Comparison of ENCODE assay signal across 8 mouse cellular contexts in the genomic region with DNA sequence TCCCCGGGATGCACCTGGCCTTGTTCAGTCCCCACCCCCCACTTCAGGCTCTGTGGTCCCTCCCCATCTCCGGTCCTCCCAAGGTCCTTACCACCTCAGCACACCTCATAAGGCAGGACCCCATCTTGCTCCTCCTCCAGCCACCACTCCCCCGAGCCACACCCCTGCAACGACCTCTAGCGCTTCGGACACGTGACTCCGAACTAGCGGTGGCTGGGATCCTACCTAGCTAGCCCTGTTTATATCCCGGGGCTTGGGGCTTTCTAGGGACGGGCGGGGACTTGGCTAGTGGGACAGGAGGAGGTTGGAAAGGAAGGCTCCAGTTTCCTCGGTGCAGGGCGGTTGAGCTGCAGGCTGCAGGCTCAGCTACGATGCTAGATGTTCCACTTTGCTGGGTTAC. TPM values are rescaled to one million over a fixed set of nuclear protein-coding genes. Genes with fewer than 3 reads are reported as not detected.
DNase-seq lines count a peak whose midpoint lies in the region; ATAC-seq and TF ChIP-seq lines count a peak whose summit lies in the region.

No protein-coding gene starts in this region.

- intact Hi-C loops in heart, adult 2 months (cut with DNase I) = no loop called here
- intact Hi-C loops in left cerebral cortex, postnatal 25 days (cut with DNase I) = loop anchor here (10.0 kb wide), 1 partner anchor 237 kb away; no protein-coding TSS in a partner anchor

- H3K27me3 ChIP-seq in heart, embryonic 10.5 days (ENCODE audit: insufficient read depth, poor library complexity, severe bottlenecking) = peaks cover 10% of the 10 kb centered on the region
- H3K27me3 ChIP-seq in heart, adult 2 months (ENCODE audit: control insufficient read depth, insufficient read depth, low read length) = no peaks in the 10 kb centered on the region
- peaks cover 10% of the 10 kb centered on the region; the same call in 1 of the 2 replicates for H3K27me3 ChIP-seq in hindbrain, embryonic 14.5 days (ENCODE audit: control insufficient read depth, insufficient read depth, low read length)
- H3K27me3 ChIP-seq in liver, embryonic 16.5 days (ENCODE audit: control insufficient read depth, insufficient read depth, low read depth, low read length) = peaks cover 8% of the 10 kb centered on the region

- ATAC-seq in hindbrain, embryonic 14.5 days (ENCODE audit: low FRiP score) = no peak
- peak; percentile 43; the same call in 1 of the 2 replicates for ATAC-seq in liver, embryonic 16.5 days (ENCODE audit: low read depth)

- H3K4me2 ChIP-seq in hindbrain, embryonic 14.5 days (replicated peaks) = peak overlapping the region; percentile 39
- H3K4me2 ChIP-seq in liver, embryonic 16.5 days (ENCODE audit: low read depth, low read length) = peak overlapping the region; percentile 39

- no peak overlapping the region for H3K9ac ChIP-seq in heart, adult 2 months (ENCODE audit: low read depth, low read length)
- peak overlapping the region; percentile 31; the same call in 1 of the 2 replicates for H3K9ac ChIP-seq in hindbrain, embryonic 14.5 days
- H3K9ac ChIP-seq in liver, embryonic 16.5 days (ENCODE audit: low read depth, low read length) = 0 out of 2 replicates have a peak overlapping the region, but pooled peaks have one; percentile 20

- H3K4me1 ChIP-seq in heart, embryonic 10.5 days = peaks cover 7% of the 10 kb centered on the region
- no peaks in the 10 kb centered on the region; the same call in 1 of the 2 replicates for H3K4me1 ChIP-seq in heart, adult 2 months (ENCODE audit: control insufficient read depth, insufficient read depth, low read length)
- no peaks in the 10 kb centered on the region for H3K4me1 ChIP-seq in hindbrain, embryonic 14.5 days (replicated peaks; ENCODE audit: control insufficient read depth, insufficient read depth, low read length)
- peaks cover 10% of the 10 kb centered on the region for H3K4me1 ChIP-seq in liver, embryonic 16.5 days (ENCODE audit: control insufficient read depth, low read depth, low read length)

- peak overlapping the region; percentile 56; the same call in 1 of the 2 replicates for H3K27ac ChIP-seq in heart, embryonic 10.5 days
- no peak overlapping the region for H3K27ac ChIP-seq in heart, adult 2 months
- no peak overlapping the region for H3K27ac ChIP-seq in hindbrain, embryonic 14.5 days
- no peak overlapping the region for H3K27ac ChIP-seq in liver, embryonic 16.5 days (ENCODE audit: low read length)

- no peak for TF ChIP-seq CTCF in heart, adult 2 months (IDR thresholded peaks at IDR 0.05)

- 3% methylated on average over 15 of the region's 15 CpGs for WGBS in heart, embryonic 10.5 days
- 28% methylated on average over 15 of the region's 15 CpGs for WGBS in heart, adult 2 months
- 7% methylated on average over 15 of the region's 15 CpGs for WGBS in hindbrain, embryonic 14.5 days
- 15% methylated on average over 15 of the region's 15 CpGs for WGBS in liver, embryonic 16.5 days (ENCODE audit: insufficient replicate concordance)

- peaks cover 11% of the 10 kb centered on the region for H3K36me3 ChIP-seq in heart, embryonic 10.5 days
- H3K36me3 ChIP-seq in heart, adult 2 months (ENCODE audit: control insufficient read depth, insufficient read depth, low read length) = no peaks in the 10 kb centered on the region; the same call in 1 of the 2 replicates
- H3K36me3 ChIP-seq in hindbrain, embryonic 14.5 days (replicated peaks; ENCODE audit: control insufficient read depth, insufficient read depth) = no peaks in the 10 kb centered on the region
- H3K36me3 ChIP-seq in liver, embryonic 16.5 days (ENCODE audit: control insufficient read depth, insufficient read depth) = no peaks in the 10 kb centered on the region

- TF ChIP-seq POLR2A in heart, adult 2 months (IDR thresholded peaks at IDR 0.05; ENCODE audit: insufficient read depth, low read depth, low read length) = no peak

- TF ChIP-seq EP300 in heart, adult 2 months (IDR thresholded peaks at IDR 0.05; ENCODE audit: insufficient read depth, low read depth, low read length) = no peak

- H3K9me3 ChIP-seq in heart, embryonic 10.5 days = no peaks in the 10 kb centered on the region
- H3K9me3 ChIP-seq in hindbrain, embryonic 14.5 days (ENCODE audit: control insufficient read depth, low read length) = no peaks in the 10 kb centered on the region
- no peaks in the 10 kb centered on the region for H3K9me3 ChIP-seq in liver, embryonic 16.5 days (replicated peaks; ENCODE audit: control insufficient read depth, low read length)

- peak; percentile 79 for DNase-seq in heart, embryonic 10.5 days (ENCODE audit: low spot score)
- DNase-seq in heart, adult 2 months = no peak
- peak; percentile 61 for DNase-seq in adrenal gland, postnatal 10 days
- no peak for DNase-seq in hindbrain, embryonic 14.5 days (ENCODE audit: low spot score)
- peak; percentile 30 for DNase-seq in testis, postnatal 14 days (ENCODE audit: low spot score)
- no peak for DNase-seq in left cerebral cortex, postnatal 25 days (ENCODE audit: low spot score in 2 of 2)
- DNase-seq in spleen, postnatal 14 days (ENCODE audit: low spot score in 2 of 2) = no peak

- peak overlapping the region; percentile 52 for H3K4me3 ChIP-seq in heart, embryonic 10.5 days
- H3K4me3 ChIP-seq in heart, adult 2 months = no peak overlapping the region
- H3K4me3 ChIP-seq in hindbrain, embryonic 14.5 days (replicated peaks; ENCODE audit: low read length) = no peak overlapping the region
- H3K4me3 ChIP-seq in liver, embryonic 16.5 days (ENCODE audit: low read depth, low read length) = no peak overlapping the region

- H3K79me2 ChIP-seq in heart, adult 2 months (replicated peaks; ENCODE audit: control insufficient read depth, insufficient read depth, low read length) = no peaks in the 10 kb centered on the region

RNA-seq across cellular contexts. Expression of a gene that starts 7.2 kb away (rescaled TPM):
- polyA plus RNA-seq in heart, embryonic 10.5 days (2016; fragmentation: Nextera tagmentation; extraction: Ambion mirVana) = 3.9 and 4.4 TPM in 2 replicates
- 10 to 100 TPM; 11.2 to 12.6 TPM for total RNA-seq in heart, adult 2 months (2021)
- 17.5 and 20.3 TPM in 2 replicates for polyA plus RNA-seq in heart, adult 2 months (2012; rRNA removed)
- 10 to 100 TPM; 16.2 to 17.2 TPM for total RNA-seq in adrenal gland, postnatal 10 days (2021)
- polyA plus RNA-seq in hindbrain, embryonic 14.5 days (2014; fragmentation: Nextera tagmentation; extraction: Ambion mirVana) = 6.9 and 7.7 TPM in 2 replicates
- polyA plus RNA-seq in liver, embryonic 16.5 days (2015; fragmentation: Nextera tagmentation; extraction: Ambion mirVana) = 2.6 and 3.0 TPM in 2 replicates
- total RNA-seq in left cerebral cortex, postnatal 25 days (2021) = 1 to 10 TPM; 5.1 to 6.3 TPM

RNA-seq across cellular contexts. Expression of a gene that starts 10.3 kb away (rescaled TPM):
- polyA plus RNA-seq in heart, embryonic 10.5 days (2016; fragmentation: Nextera tagmentation; extraction: Ambion mirVana) = 31.8 and 45.4 TPM in 2 replicates
- 1 to 10 TPM; 8.6 to 9.4 TPM for total RNA-seq in heart, adult 2 months (2021)
- polyA plus RNA-seq in heart, adult 2 months (2012; rRNA removed) = 7.9 and 10.8 TPM in 2 replicates
- 10 to 100 TPM; 24.3 to 26.3 TPM for total RNA-seq in adrenal gland, postnatal 10 days (2021)
- polyA plus RNA-seq in hindbrain, embryonic 14.5 days (2014; fragmentation: Nextera tagmentation; extraction: Ambion mirVana) = 38.6 and 42.0 TPM in 2 replicates
- polyA plus RNA-seq in liver, embryonic 16.5 days (2015; fragmentation: Nextera tagmentation; extraction: Ambion mirVana) = 11.9 and 13.5 TPM in 2 replicates
- 10 to 100 TPM; 28.8 to 29.5 TPM for total RNA-seq in left cerebral cortex, postnatal 25 days (2021)

RNA-seq across cellular contexts. Expression of a gene that starts 32.6 kb away (rescaled TPM):
- polyA plus RNA-seq in heart, embryonic 10.5 days (2016; fragmentation: Nextera tagmentation; extraction: Ambion mirVana) = 106 and 110 TPM in 2 replicates
- 10 to 100 TPM in 1 of 2 experiments, 1 to 10 TPM in 1; 8.5 to 10.9 TPM for total RNA-seq in heart, adult 2 months (2021)
- 10.0 and 17.5 TPM in 2 replicates for polyA plus RNA-seq in heart, adult 2 months (2012; rRNA removed)
- total RNA-seq in adrenal gland, postnatal 10 days (2021) = 10 to 100 TPM; 33.2 to 38.6 TPM
- polyA plus RNA-seq in hindbrain, embryonic 14.5 days (2014; fragmentation: Nextera tagmentation; extraction: Ambion mirVana) = 17.1 and 21.0 TPM in 2 replicates
- polyA plus RNA-seq in liver, embryonic 16.5 days (2015; fragmentation: Nextera tagmentation; extraction: Ambion mirVana) = 50.8 and 53.8 TPM in 2 replicates
- total RNA-seq in left cerebral cortex, postnatal 25 days (2021) = 1 to 10 TPM; 2.5 to 3.2 TPM

RNA-seq across cellular contexts. Expression of a gene that starts 33.4 kb away (rescaled TPM):
- polyA plus RNA-seq in heart, embryonic 10.5 days (2016; fragmentation: Nextera tagmentation; extraction: Ambion mirVana) = 0.75 and 0.89 TPM in 2 replicates
- total RNA-seq in heart, adult 2 months (2021) = under 1 TPM; 0.43 to 0.50 TPM
- 0.59 and 0.66 TPM in 2 replicates for polyA plus RNA-seq in heart, adult 2 months (2012; rRNA removed)
- total RNA-seq in adrenal gland, postnatal 10 days (2021) = 1 to 10 TPM; 2.1 to 2.7 TPM
- 0.79 and 0.85 TPM in 2 replicates for polyA plus RNA-seq in hindbrain, embryonic 14.5 days (2014; fragmentation: Nextera tagmentation; extraction: Ambion mirVana)
- 0.43 and 0.59 TPM in 2 replicates for polyA plus RNA-seq in liver, embryonic 16.5 days (2015; fragmentation: Nextera tagmentation; extraction: Ambion mirVana)
- total RNA-seq in left cerebral cortex, postnatal 25 days (2021) = under 1 TPM; 0.39 to 0.96 TPM

RNA-seq across cellular contexts. Expression of a gene that starts 41.4 kb away (rescaled TPM):
- 66.2 and 69.1 TPM in 2 replicates for polyA plus RNA-seq in heart, embryonic 10.5 days (2016; fragmentation: Nextera tagmentation; extraction: Ambion mirVana)
- 10 to 100 TPM; 72.8 to 80.0 TPM for total RNA-seq in heart, adult 2 months (2021)
- polyA plus RNA-seq in heart, adult 2 months (2012; rRNA removed) = 68.9 and 111 TPM in 2 replicates
- 10 to 100 TPM; 91.4 to 96.1 TPM for total RNA-seq in adrenal gland, postnatal 10 days (2021)
- 95.6 and 109 TPM in 2 replicates for polyA plus RNA-seq in hindbrain, embryonic 14.5 days (2014; fragmentation: Nextera tagmentation; extraction: Ambion mirVana)
- polyA plus RNA-seq in liver, embryonic 16.5 days (2015; fragmentation: Nextera tagmentation; extraction: Ambion mirVana) = 36.6 and 38.6 TPM in 2 replicates
- 100 to 1,000 TPM; 125 to 132 TPM for total RNA-seq in left cerebral cortex, postnatal 25 days (2021)

Comparison
In these comparisons a context has a peak if more than half of its experiments do, and no peak if none do; other contexts are left out.
1. DNase-seq: peak in heart, embryonic 10.5 days (single experiment), adrenal gland, postnatal 10 days (single experiment) and testis, postnatal 14 days (single experiment); none in heart, adult 2 months (0 of 2), hindbrain, embryonic 14.5 days (single experiment), left cerebral cortex, postnatal 25 days (0 of 2) and spleen, postnatal 14 days (0 of 2).